Mouse (Mus musculus): ENCODE results near the gene Chd1l.

Gene Chd1l

GRCm38 (mm10) chr3:97524835-97525234 is 85.2 kb downstream of the Chd1l start:
- no peak for DNase-seq (ENCODE audit: low spot score in 2 of 2)

- no peak for DNase-seq (ENCODE audit: low spot score in 2 of 2)
These were observed 87.9 kb downstream of the Chd1l start for GRCm38 (mm10) chr3:97521946-97522731.

GRCm38 (mm10) chr3:97519883-97520282 is 90.1 kb downstream of the Chd1l start:
- no peak for DNase-seq (ENCODE audit: low spot score in 2 of 2)

- DNase-seq (ENCODE audit: low spot score in 2 of 2): no peak
These were observed 97.7 kb downstream of the Chd1l start for GRCm38 (mm10) chr3:97512296-97512695.

Measured in urinary bladder, postnatal 4 days (tissue).